Mouse (Mus musculus) gastrocnemius, postnatal 36 days (tissue): ENCODE data around the gene 2700097O09Rik. TPM values are rescaled to one million over a fixed set of nuclear protein-coding genes. Genes with fewer than 3 reads are reported as not detected.
A peak's percentile ranks its signal among the peaks of the same experiment; 100 is the strongest.
"Not testable (repeated sequence)": the region's sequence is repeated elsewhere in the genome, so short reads cannot be mapped to it uniquely, and the experiment has no call there.

Experiments
- DNase-seq, 2 experiments: peaks; one replicate each; pipeline ENCODE4 v3.0.0; 2022
- intact Hi-C: fragments of 180-260 bp; cut with DNase I; formaldehyde crosslinking; loops from one replicate; pipeline ENCODE4 v1.15.1; 2025
- total RNA-seq, 2 experiments: library from RNA; stranded (reverse); gene quantifications; 2 replicates each; pipeline ENCODE4 v1.2.3; 2021

The 2700097O09Rik gene
- total RNA-seq, 2 experiments from 2014 or later, result 6.1 to 8.2 TPM

GRCm38 (mm10) chr12:55051210-55052173 lies 28.4 kb downstream of the 2700097O09Rik start:
- no peak for DNase-seq
- intact Hi-C loops, result no loop called here

- intact Hi-C loops, result no loop called here
- DNase-seq, result no peak
Measured at GRCm38 (mm10) chr12:55049731-55050353, 30.1 kb downstream of the 2700097O09Rik start.

GRCm38 (mm10) chr12:55041011-55041410 lies 38.9 kb downstream of the 2700097O09Rik start:
- intact Hi-C loops, result no loop called here
- no peak for DNase-seq

DNA sequence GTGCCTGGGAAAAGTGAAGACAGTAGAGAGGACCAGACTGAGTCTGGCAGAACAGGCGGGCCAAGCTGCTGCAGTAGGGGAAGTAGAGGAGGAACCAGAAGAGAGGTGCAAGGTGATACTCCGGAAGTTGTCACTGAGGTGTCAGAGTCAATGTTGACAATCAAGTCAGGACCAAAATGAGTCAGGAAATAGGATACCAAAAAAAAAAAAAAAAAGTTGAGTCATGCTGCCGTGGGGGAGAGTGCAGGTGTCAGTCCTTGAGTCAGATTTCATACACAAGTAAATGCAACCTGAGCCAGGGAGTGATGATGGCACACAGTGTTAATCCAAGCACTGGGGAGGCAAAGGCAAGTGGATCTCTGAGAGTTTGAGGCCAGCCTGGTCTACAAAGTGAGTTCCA lies 52.8 kb downstream of the 2700097O09Rik start:
- intact Hi-C loops, result no loop called here
- no peak for DNase-seq

- DNase-seq, result no peak
- intact Hi-C loops, result no loop called here
Measured at GRCm38 (mm10) chr12:55023284-55023683, 56.6 kb downstream of the 2700097O09Rik start.

GRCm38 (mm10) chr12:55019421-55019877 lies 60.5 kb downstream of the 2700097O09Rik start:
- intact Hi-C loops, result no loop called here
- DNase-seq, result no peak

DNA sequence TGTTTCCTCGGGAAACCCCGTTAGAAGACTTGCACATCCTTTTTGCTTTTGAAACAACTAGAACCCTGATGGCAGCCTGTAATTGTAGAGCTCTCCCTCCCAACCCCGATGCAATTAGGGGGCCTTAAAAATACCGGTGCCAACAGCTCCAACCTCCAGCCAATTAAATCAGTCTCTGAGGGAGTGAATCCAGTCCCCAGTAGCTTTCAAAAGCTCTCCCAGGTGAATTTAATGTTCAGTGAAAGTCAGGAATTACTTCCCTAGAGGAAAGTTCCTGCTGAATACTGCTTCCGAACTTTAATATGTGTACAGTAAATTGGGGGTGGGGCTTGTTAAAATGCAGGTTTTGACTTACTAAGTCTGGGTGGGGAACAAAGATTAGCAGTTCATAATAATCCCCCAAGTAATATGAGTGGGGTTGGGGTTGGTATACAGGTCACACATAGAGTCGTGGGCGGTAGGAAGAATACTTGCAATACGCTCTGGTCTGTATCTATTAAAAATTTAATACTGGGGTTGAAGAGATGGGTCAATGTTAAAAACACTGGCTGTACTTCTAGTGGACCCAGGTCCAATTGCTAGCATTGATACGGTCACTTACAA lies 62.7 kb downstream of the 2700097O09Rik start:
- intact Hi-C loops, result no loop called here
- no peak for DNase-seq

- no peak for DNase-seq
- intact Hi-C loops, result no loop called here
Measured at GRCm38 (mm10) chr12:55016339-55017118, 63.4 kb downstream of the 2700097O09Rik start.

DNA sequence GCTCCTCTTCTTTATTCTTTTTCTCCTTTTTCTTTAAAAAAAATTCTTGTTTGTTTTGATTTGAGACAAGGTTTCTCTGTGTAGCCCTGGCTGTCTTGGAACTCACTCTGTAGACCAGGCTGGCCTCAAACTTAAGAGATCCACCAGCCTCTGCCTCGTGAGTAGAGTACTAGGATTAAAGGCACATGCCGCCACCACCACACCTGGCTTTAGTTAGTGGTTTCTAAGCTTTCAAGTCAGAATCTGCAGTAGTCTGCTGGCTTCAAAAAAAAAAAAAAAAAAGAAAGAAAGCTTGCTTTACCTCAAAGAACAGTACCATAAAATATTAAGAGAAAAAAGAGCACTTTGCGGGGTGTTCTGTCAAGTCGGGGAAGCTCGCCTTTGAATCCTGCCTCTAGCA lies 64.5 kb downstream of the 2700097O09Rik start:
- intact Hi-C loops, result no loop called here

DNA sequence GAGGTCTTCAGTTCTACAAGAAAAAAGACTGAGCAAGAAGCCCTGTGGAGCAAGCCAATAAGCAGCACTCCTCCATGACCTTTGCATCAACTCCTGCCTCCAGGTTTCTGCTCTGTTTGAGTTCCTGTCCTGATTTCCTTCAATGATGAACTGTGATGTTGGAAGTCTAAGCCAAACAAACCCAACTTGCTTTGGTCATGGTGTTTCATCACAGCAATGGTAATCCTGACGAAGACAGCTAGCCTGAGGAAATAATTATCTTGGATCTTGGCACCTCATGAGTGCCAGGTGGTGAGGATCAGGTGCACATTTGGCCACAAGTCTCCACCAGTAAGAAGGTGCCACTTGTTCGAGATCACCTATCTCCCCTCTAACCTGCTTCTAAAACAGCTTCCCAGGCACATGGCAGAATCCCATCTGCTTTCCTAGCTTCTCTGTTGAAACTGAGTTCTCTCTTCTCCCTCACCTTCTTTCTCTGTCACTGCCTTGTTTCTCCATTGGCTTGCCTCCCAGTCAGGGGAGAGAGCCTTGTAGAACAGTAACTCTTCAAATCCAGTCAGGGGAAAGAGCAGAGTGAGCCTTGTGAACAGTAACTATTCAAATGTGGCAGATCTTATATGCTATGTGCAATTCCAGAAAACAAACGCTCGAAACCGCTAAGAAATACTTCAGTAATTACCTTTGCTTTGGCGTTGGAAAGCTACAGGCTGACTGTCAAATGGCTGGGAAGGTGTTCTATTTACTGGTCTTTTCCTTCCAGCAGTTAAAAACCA lies 66.1 kb downstream of the 2700097O09Rik start, which contains the start of gene Baz1a:
TSS of gene Baz1a (minus strand) at position 723 of the 773 bp plus-strand sequence.
- intact Hi-C loops, result no loop called here

More for the DNA sequence above, 64.5 kb downstream of the 2700097O09Rik start:
- no peak for DNase-seq

DNA sequence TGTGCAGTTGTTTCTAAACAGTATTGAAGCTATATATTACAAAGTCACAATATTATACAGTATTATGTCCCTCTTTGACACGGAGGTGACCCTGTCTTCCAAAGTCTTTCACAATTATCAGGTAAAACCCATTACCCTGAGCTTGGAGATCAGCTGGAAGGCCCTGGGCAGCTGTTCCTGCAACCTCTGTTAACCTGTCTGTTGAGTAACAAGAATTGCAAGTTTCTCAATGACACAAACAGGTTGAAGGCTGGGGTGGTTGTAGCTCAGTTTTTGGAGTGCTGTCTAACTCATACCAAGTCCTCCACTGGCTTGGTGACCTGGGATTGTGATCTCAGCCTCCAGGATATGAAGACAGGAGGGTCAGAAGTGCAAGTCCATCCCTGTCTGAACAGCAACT lies 66.9 kb downstream of the 2700097O09Rik start:
- intact Hi-C loops, result no loop called here
- no peak for DNase-seq

More for the DNA sequence above, 66.1 kb downstream of the 2700097O09Rik start, which contains the start of gene Baz1a:
- DNase-seq, result no peak

- intact Hi-C loops, result no loop called here
- DNase-seq, result no peak
Measured at GRCm38 (mm10) chr12:55007361-55008008, 72.4 kb downstream of the 2700097O09Rik start.

- intact Hi-C loops, result no loop called here
- DNase-seq, result no peak
Measured at GRCm38 (mm10) chr12:55006071-55006470, 73.8 kb downstream of the 2700097O09Rik start.

- intact Hi-C loops, result no loop called here
- DNase-seq, result no peak
Measured at GRCm38 (mm10) chr12:55004396-55004795, 75.5 kb downstream of the 2700097O09Rik start.

DNA sequence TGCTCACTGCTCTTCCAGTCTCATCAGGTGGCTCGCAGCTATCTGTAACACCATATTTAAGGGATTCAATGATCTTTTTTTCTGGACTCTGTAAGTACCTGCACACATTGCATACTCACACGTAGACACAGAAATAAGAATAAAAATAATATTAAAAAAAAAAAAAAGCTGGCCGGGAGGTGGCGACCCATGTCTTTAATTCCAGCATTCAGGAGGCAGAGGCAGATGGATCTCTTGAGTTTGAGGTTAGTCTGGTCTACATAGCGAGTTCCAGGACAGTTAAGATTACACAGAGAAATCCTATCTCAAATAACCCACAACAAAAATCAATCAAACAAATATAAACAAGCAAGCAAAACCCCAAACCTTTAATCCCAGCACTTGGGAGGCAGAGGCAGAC lies 76.1 kb downstream of the 2700097O09Rik start:
- no peak for DNase-seq
- intact Hi-C loops, result no loop called here

DNA sequence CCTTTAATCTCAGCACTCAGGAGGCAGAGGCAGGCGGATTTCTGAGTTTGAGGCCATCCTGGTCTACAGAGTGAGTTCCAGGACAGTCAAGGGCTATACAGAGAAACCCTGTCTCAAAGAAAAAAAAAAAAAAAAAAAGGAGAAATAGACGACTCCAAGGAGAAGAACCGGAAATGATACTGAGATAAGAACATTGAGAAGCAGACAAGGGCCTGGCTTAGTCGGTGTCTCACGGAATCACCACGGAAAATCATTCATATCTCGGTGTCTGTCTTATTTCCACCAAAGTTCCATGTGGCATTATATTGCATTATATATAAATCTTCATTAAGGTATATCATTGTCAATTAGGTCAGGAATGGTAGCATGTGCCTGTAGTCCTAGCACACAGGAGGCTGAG lies 77.4 kb downstream of the 2700097O09Rik start:
- DNase-seq, intact Hi-C loops: not testable (repeated sequence)

DNA sequence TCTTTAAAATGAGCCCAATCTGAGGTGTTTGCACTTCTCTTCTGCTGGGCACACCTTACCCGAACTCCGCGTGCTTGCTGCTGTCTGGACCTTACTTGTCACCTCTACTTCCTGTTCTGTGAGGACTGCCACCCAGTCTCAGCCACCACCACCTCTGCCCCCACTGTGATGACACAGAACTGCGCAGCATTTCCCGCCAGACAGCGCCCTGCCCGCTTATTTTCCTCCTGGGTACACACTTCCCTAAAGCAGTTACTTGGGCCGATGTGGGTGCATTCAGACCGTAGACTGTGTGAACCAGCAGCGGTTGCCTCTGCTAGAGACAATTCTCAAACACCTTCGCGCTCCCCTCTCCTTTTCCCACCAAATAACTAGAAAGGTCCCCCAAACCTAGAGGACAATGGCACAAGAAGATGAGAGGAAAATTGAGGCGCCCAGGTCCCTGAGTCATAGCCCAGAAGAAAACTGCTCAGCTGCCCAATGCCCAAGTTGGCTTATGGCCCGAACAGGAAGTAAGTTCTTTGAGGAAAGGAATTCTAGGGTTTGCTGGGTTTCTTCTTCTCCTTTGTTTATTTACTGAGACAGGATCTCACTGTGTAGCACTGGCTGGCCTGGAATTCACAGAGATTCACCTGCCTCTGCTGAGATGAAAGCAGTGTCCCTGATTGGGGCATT lies 80.8 kb downstream of the 2700097O09Rik start:
- peak in 1 of 2 experiments; percentile 18 for DNase-seq
- intact Hi-C loops, result no loop called here

- intact Hi-C loops, result no loop called here
- no peak for DNase-seq
Measured at GRCm38 (mm10) chr12:54998411-54998810, 81.5 kb downstream of the 2700097O09Rik start.
